Mouse (Mus musculus): ENCODE results near the gene Plaur. TPM values are rescaled to one million over a fixed set of nuclear protein-coding genes. Genes with fewer than 3 reads are reported as not detected.
"Not testable (repeated sequence)": the region's sequence is repeated elsewhere in the genome, so short reads cannot be mapped to it uniquely, and the experiment has no call there.

The Plaur gene
- polyA plus RNA-seq, 1 experiment from 2014 or later, result 12.3 TPM

GRCm38 (mm10) chr7:24520054-24520453 lies 57.8 kb downstream of the Plaur start:
- not testable (repeated sequence) for H3K27me3 ChIP-seq (replicated peaks); H3K36me3 ChIP-seq; H3K9ac ChIP-seq; ATAC-seq (ENCODE audit: insufficient read depth, low FRiP score, low read depth); H3K9me3 ChIP-seq; H3K4me2 ChIP-seq; H3K4me1 ChIP-seq; H3K27ac ChIP-seq; H3K4me3 ChIP-seq (replicated peaks)
- WGBS, result 90% methylated on average over 10 of the region's 10 CpGs

- WGBS, result 57% methylated on average over 5 of the region's 5 CpGs
Measured at GRCm38 (mm10) chr7:24522805-24523204, 60.5 kb downstream of the Plaur start.

DNA sequence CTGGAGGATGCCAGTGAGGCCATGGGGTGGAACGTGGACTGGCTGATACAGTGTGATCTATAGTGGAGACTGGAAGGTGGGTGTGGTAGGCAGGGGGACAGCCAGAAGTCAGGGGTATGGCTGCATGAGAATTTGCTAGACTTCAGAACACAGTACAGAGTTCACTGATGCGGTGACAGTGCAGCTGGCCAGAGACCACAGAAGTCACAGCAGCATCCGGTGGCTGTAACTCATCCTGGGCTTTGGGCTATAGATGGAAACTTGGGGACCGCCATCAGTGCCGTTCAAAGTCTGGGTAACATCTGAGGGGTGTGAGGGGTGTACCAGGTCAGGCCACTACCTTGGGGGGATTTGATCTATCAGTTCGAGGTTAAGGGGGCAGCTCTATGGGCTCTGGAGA lies 61.4 kb downstream of the Plaur start:
- Histone ChIP-seq H3K36me3 (no peaks in the 10 kb centered on the region), H3K27me3 (replicated peaks) (no peaks in the 10 kb centered on the region), H3K9me3 (no peaks in the 10 kb centered on the region), H3K27ac (no peak overlapping the region), H3K4me1 (no peaks in the 10 kb centered on the region), H3K4me2 (no peak overlapping the region), H3K4me3 (replicated peaks) (no peak overlapping the region), H3K9ac (no peak overlapping the region)
- 84% methylated on average over 6 of the region's 6 CpGs for WGBS
- no peak for ATAC-seq (ENCODE audit: insufficient read depth, low FRiP score, low read depth)

More at GRCm38 (mm10) chr7:24522805-24523204, 60.5 kb downstream of the Plaur start:
- ATAC-seq (ENCODE audit: insufficient read depth, low FRiP score, low read depth), result no peak
- Histone ChIP-seq H3K9me3 (no peaks in the 10 kb centered on the region), H3K9ac (no peak overlapping the region), H3K27ac (no peak overlapping the region), H3K4me3 (replicated peaks) (no peak overlapping the region), H3K4me2 (no peak overlapping the region), H3K4me1 (no peaks in the 10 kb centered on the region), H3K27me3 (replicated peaks) (no peaks in the 10 kb centered on the region), H3K36me3 (no peaks in the 10 kb centered on the region)

DNA sequence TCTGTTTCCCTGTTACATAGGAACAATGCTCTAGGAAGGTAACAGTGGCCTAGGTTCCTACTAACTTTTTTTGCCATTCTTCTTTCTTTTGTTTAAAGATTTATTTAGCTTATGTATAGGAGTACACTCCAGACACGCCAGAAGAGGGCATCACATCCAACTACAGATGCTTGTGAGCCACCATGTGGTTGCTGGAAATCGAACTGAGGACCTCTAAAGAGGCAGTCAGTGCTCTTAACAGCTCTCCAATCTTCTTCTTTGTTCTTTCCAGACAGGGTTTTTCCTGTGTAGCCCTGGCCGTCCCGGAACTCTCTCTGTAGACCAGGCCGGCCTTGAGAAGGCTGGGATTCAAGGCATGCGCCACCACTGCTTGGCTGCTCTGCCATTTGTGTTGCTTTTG lies 62.7 kb downstream of the Plaur start:
- H3K4me3 ChIP-seq (replicated peaks), result no peak overlapping the region
- H3K9me3 ChIP-seq, result no peaks in the 10 kb centered on the region
- H3K9ac ChIP-seq, result no peak overlapping the region
- no peaks in the 10 kb centered on the region for H3K27me3 ChIP-seq (replicated peaks)
- H3K4me2 ChIP-seq, result no peak overlapping the region
- H3K36me3 ChIP-seq, result no peaks in the 10 kb centered on the region
- no peak for ATAC-seq (ENCODE audit: insufficient read depth, low FRiP score, low read depth)
- WGBS, result 82% methylated on average over 6 of the region's 6 CpGs
- H3K27ac ChIP-seq, result no peak overlapping the region
- peaks cover 7% of the 10 kb centered on the region; the same call in 1 of the 2 replicates for H3K4me1 ChIP-seq

Other genes with a start within 250 kb of the Plaur start
- gene Zfp109, start 224.9 kb upstream of the Plaur start, polyA plus RNA-seq (2015; fragmentation: Nextera tagmentation; extraction: Ambion mirVana), result 5.1 and 5.6 TPM in 2 replicates
- gene Zfp108, start 207.7 kb upstream of the Plaur start, polyA plus RNA-seq (2015; fragmentation: Nextera tagmentation; extraction: Ambion mirVana), result 3.5 and 4.3 TPM in 2 replicates
- 7.2 and 7.4 TPM in 2 replicates for gene Zfp93, start 192.1 kb upstream of the Plaur start, polyA plus RNA-seq (2015; fragmentation: Nextera tagmentation; extraction: Ambion mirVana)
- gene Zfp61, start 161.3 kb upstream of the Plaur start, polyA plus RNA-seq (2015; fragmentation: Nextera tagmentation; extraction: Ambion mirVana), result 29.6 and 31.3 TPM in 2 replicates
- gene Zfp94, start 145.8 kb upstream of the Plaur start, polyA plus RNA-seq (2015; fragmentation: Nextera tagmentation; extraction: Ambion mirVana), result 9.3 and 11.1 TPM in 2 replicates
- gene Tescl, start 128.5 kb upstream of the Plaur start, polyA plus RNA-seq (2015; fragmentation: Nextera tagmentation; extraction: Ambion mirVana), result 0.15 TPM in 1 of 2 replicates, not detected in the other
- 0.26 and 3.0 TPM in 2 replicates for gene Lypd5, start 113.3 kb upstream of the Plaur start, polyA plus RNA-seq (2015; fragmentation: Nextera tagmentation; extraction: Ambion mirVana)
- gene Kcnn4, start 92.2 kb upstream of the Plaur start, polyA plus RNA-seq (2015; fragmentation: Nextera tagmentation; extraction: Ambion mirVana), result 7.1 and 14.4 TPM in 2 replicates
- 20.9 and 23.7 TPM in 2 replicates for gene Smg9, start 62.9 kb upstream of the Plaur start, polyA plus RNA-seq (2015; fragmentation: Nextera tagmentation; extraction: Ambion mirVana)
- gene Irgc1, start 10.2 kb upstream of the Plaur start, polyA plus RNA-seq (2015; fragmentation: Nextera tagmentation; extraction: Ambion mirVana), result not detected in 2 replicates
- gene Cadm4, start 19.5 kb downstream of the Plaur start, polyA plus RNA-seq (2015; fragmentation: Nextera tagmentation; extraction: Ambion mirVana), result 4.7 and 6.3 TPM in 2 replicates
- 38.1 TPM in 2 replicates for gene Zfp428, start 44.5 kb downstream of the Plaur start, polyA plus RNA-seq (2015; fragmentation: Nextera tagmentation; extraction: Ambion mirVana)
- 0.19 and 0.40 TPM in 2 replicates for gene AC161166.1, start 50.0 kb downstream of the Plaur start, polyA plus RNA-seq (2015; fragmentation: Nextera tagmentation; extraction: Ambion mirVana)
- gene Irgq, start 68.2 kb downstream of the Plaur start, polyA plus RNA-seq (2015; fragmentation: Nextera tagmentation; extraction: Ambion mirVana), result 7.6 and 8.2 TPM in 2 replicates
- 1.9 and 6.8 TPM in 2 replicates for gene Pinlyp, start 83.6 kb downstream of the Plaur start, polyA plus RNA-seq (2015; fragmentation: Nextera tagmentation; extraction: Ambion mirVana)
- gene Xrcc1, start 83.8 kb downstream of the Plaur start, polyA plus RNA-seq (2015; fragmentation: Nextera tagmentation; extraction: Ambion mirVana), result 96.1 and 100.0 TPM in 2 replicates
- gene Ethe1, start 125.1 kb downstream of the Plaur start, polyA plus RNA-seq (2015; fragmentation: Nextera tagmentation; extraction: Ambion mirVana), result 31.1 and 37.1 TPM in 2 replicates
- 4.3 and 5.0 TPM in 2 replicates for gene Zfp575, start 125.2 kb downstream of the Plaur start, polyA plus RNA-seq (2015; fragmentation: Nextera tagmentation; extraction: Ambion mirVana)
- gene Phldb3, start 148.3 kb downstream of the Plaur start, polyA plus RNA-seq (2015; fragmentation: Nextera tagmentation; extraction: Ambion mirVana), result 0.43 and 0.54 TPM in 2 replicates
- gene Lypd3, start 174.1 kb downstream of the Plaur start, polyA plus RNA-seq (2015; fragmentation: Nextera tagmentation; extraction: Ambion mirVana), result 22.6 and 42.2 TPM in 2 replicates
- gene Tex101, start 214.2 kb downstream of the Plaur start, polyA plus RNA-seq (2015; fragmentation: Nextera tagmentation; extraction: Ambion mirVana), result 0.21 TPM in 1 of 2 replicates, not detected in the other
- gene BC049730, start 246.8 kb downstream of the Plaur start, polyA plus RNA-seq (2015; fragmentation: Nextera tagmentation; extraction: Ambion mirVana), result not detected in 2 replicates